ENCODE assay signal across 7 mouse cellular contexts in genomic region chr3:32459777-32460176, GRCm38 (mm10). TPM values are rescaled to one million over a fixed set of nuclear protein-coding genes. Genes with fewer than 3 reads are reported as not detected.
DNase-seq lines count a peak whose midpoint lies in the region; ATAC-seq and TF ChIP-seq lines count a peak whose summit lies in the region.

No protein-coding gene starts in this region.

- no peak overlapping the region for H3K4me3 ChIP-seq in kidney, embryonic 14.5 days (ENCODE audit: low read length)
- no peak overlapping the region for H3K4me3 ChIP-seq in liver, embryonic 14.5 days (ENCODE audit: insufficient read depth in 1 of 2, low read depth in 2 of 2, low read length in 2 of 2)
- no peak overlapping the region for H3K4me3 ChIP-seq in spleen, adult 2 months (ENCODE audit: extremely low read depth, insufficient read depth, insufficient read length)

- ATAC-seq in kidney, embryonic 14.5 days (ENCODE audit: low FRiP score, low TSS enrichment), result no peak
- ATAC-seq in liver, embryonic 14.5 days (ENCODE audit: insufficient read depth), result no peak

- H3K9ac ChIP-seq in kidney, embryonic 14.5 days (ENCODE audit: low read depth, low read length), result no peak overlapping the region
- no peak overlapping the region for H3K9ac ChIP-seq in liver, embryonic 14.5 days (replicated peaks)

- no peaks in the 10 kb centered on the region for H3K4me1 ChIP-seq in kidney, embryonic 14.5 days (ENCODE audit: control insufficient read depth, insufficient read depth, low read length)
- no peaks in the 10 kb centered on the region for H3K4me1 ChIP-seq in liver, embryonic 14.5 days (replicated peaks; ENCODE audit: control insufficient read depth in 2 of 2, insufficient read depth in 2 of 2, low read length in 1 of 2)
- H3K4me1 ChIP-seq in spleen, adult 2 months (ENCODE audit: control insufficient read depth, insufficient read depth, insufficient read length), result no peaks in the 10 kb centered on the region

- H3K27ac ChIP-seq in kidney, embryonic 14.5 days (ENCODE audit: low read depth, low read length), result no peak overlapping the region
- H3K27ac ChIP-seq in liver, embryonic 14.5 days, result no peak overlapping the region
- no peak overlapping the region for H3K27ac ChIP-seq in spleen, adult 2 months (ENCODE audit: insufficient read depth, low read length)

- TF ChIP-seq EP300 in liver, embryonic 14.5 days (IDR thresholded peaks at IDR 0.05; ENCODE audit: low read depth), result no peak

- no peaks in the 10 kb centered on the region for H3K9me3 ChIP-seq in kidney, embryonic 14.5 days (ENCODE audit: control insufficient read depth, low read length)
- H3K9me3 ChIP-seq in liver, embryonic 14.5 days (ENCODE audit: control insufficient read depth, low read length), result no peaks in the 10 kb centered on the region

- no peak overlapping the region for H3K4me2 ChIP-seq in kidney, embryonic 14.5 days (replicated peaks; ENCODE audit: low read depth, low read length)
- H3K4me2 ChIP-seq in liver, embryonic 14.5 days (ENCODE audit: low read depth), result no peak overlapping the region

- peak; percentile 59 for DNase-seq in kidney, adult 18-20 months
- DNase-seq in CD4-positive helper T cell, adult 2 months (ENCODE audit: low read depth, low spot score), result peak; percentile 37
- DNase-seq in NIH3T3 (ENCODE audit: low read depth), result peak; percentile 73
- peak; percentile 40 to 68 for DNase-seq in cerebellum, postnatal 14 days
- DNase-seq in liver, embryonic 14.5 days (ENCODE audit: low read depth in 3 of 3, low spot score in 3 of 3), result peak; percentile 6 to 19 (median 9)
- peak; percentile 36 to 67 for DNase-seq in spleen, adult 2 months (ENCODE audit: low read depth in 1 of 2, low spot score in 2 of 2)

- H3K27me3 ChIP-seq in kidney, embryonic 14.5 days (ENCODE audit: control insufficient read depth, insufficient read depth, low read length), result no peaks in the 10 kb centered on the region
- no peaks in the 10 kb centered on the region for H3K27me3 ChIP-seq in liver, embryonic 14.5 days (ENCODE audit: control insufficient read depth, insufficient read depth, low read length)
- no peaks in the 10 kb centered on the region for H3K27me3 ChIP-seq in spleen, adult 2 months (ENCODE audit: control insufficient read depth, insufficient read depth, low read length)

- TF ChIP-seq CTCF in liver, embryonic 14.5 days (IDR thresholded peaks at IDR 0.05; ENCODE audit: low read depth), result peak; percentile 80
- TF ChIP-seq CTCF in spleen, adult 2 months (IDR thresholded peaks at IDR 0.05; ENCODE audit: extremely low read depth, insufficient read depth, insufficient read length, insufficient replicate concordance), result peak; percentile 84

- WGBS in kidney, embryonic 14.5 days, result 72% methylated on average over 4 of the region's 4 CpGs
- WGBS in liver, embryonic 14.5 days (ENCODE audit: insufficient replicate concordance), result 61% methylated on average over 4 of the region's 4 CpGs
- 80% methylated on average over 4 of the region's 4 CpGs for WGBS in spleen, adult 2 months

- TF ChIP-seq POLR2A in spleen, adult 2 months (IDR thresholded peaks at IDR 0.05; ENCODE audit: low read depth, low read length), result no peak

- peaks cover 79% of the 10 kb centered on the region for H3K36me3 ChIP-seq in kidney, embryonic 14.5 days (ENCODE audit: control insufficient read depth, insufficient read depth, low read length)
- peaks cover 11% of the 10 kb centered on the region for H3K36me3 ChIP-seq in liver, embryonic 14.5 days (replicated peaks; ENCODE audit: control insufficient read depth, insufficient read depth, low read depth)
- peaks cover 37% of the 10 kb centered on the region for H3K36me3 ChIP-seq in spleen, adult 2 months (ENCODE audit: control insufficient read depth, insufficient read depth, low read length)

RNA-seq across cellular contexts. Expression of gene Kcnmb3, which starts 32.3 kb away (rescaled TPM):
- not detected in 2 replicates for polyA plus RNA-seq in kidney, embryonic 14.5 days (2014; fragmentation: Nextera tagmentation; extraction: Ambion mirVana)
- not detected in 2 replicates for polyA plus RNA-seq in liver, embryonic 14.5 days (2012; rRNA removed)
- polyA plus RNA-seq in liver, embryonic 14.5 days (2014; fragmentation: Nextera tagmentation; extraction: Ambion mirVana), result not detected in 2 replicates
- 0.23 and 0.25 TPM in 2 replicates for polyA plus RNA-seq in spleen, adult 2 months (2012; rRNA removed)

RNA-seq across cellular contexts. Expression of gene Zfp639, which starts 50.3 kb away (rescaled TPM):
- polyA plus RNA-seq in kidney, embryonic 14.5 days (2014; fragmentation: Nextera tagmentation; extraction: Ambion mirVana), result 44.4 and 44.5 TPM in 2 replicates
- polyA plus RNA-seq in liver, embryonic 14.5 days (2012; rRNA removed), result 14.5 and 18.5 TPM in 2 replicates
- 18.8 and 20.4 TPM in 2 replicates for polyA plus RNA-seq in liver, embryonic 14.5 days (2014; fragmentation: Nextera tagmentation; extraction: Ambion mirVana)
- polyA plus RNA-seq in spleen, adult 2 months (2012; rRNA removed), result 22.6 and 23.6 TPM in 2 replicates

Comparison
In these comparisons a context has a peak if more than half of its experiments do, and no peak if none do; other contexts are left out.
1. DNase-seq: peak in every context shown above with its lines; median percentile 73 in NIH3T3; 59 in kidney, adult 18-20 months; 54 in cerebellum, postnatal 14 days; 52 in spleen, adult 2 months; 37 in CD4-positive helper T cell, adult 2 months; 9 in liver, embryonic 14.5 days.